Mouse (Mus musculus): Measurements from ENCODE around the gene Rps12-ps3.

DNA sequence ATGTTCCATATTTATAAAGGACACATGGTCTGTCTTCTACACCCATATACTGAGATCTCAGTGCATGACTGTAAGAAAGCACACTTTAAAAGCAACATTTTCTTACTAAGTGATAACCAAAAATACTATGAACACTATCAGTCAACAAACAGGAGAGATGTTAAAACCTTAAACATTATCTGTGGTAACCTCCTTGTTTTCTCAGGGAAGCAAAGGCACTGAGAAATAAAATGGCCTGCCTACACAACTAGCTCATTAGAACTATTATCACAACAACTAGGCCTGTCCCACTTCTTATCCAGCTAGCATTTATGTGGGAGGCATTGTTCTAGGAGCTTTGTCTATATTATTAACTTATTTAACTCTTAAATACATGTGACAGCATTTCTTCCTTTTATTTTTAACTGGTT lies 8.7 kb downstream of the Rps12-ps3 start:
- TF ChIP-seq ZC3H11A (IDR thresholded peaks at IDR 0.05; ENCODE audit: borderline replicate concordance, low read depth, low read length) (no peak), MAFK (IDR thresholded peaks at IDR 0.05; ENCODE audit: insufficient read depth, low read depth, low read length) (no peak)
